Comparison of ENCODE assay signal across 8 mouse cellular contexts in genomic region chr9:54981291-54982191, GRCm38 (mm10). TPM values are rescaled to one million over a fixed set of nuclear protein-coding genes. Genes with fewer than 3 reads are reported as not detected.
DNase-seq lines count a peak whose midpoint lies in the region; ATAC-seq and TF ChIP-seq lines count a peak whose summit lies in the region.

No protein-coding gene starts in this region.

- DNase-seq in kidney, adult 11 months: peak; percentile 9
- DNase-seq in kidney, adult 18-20 months: no peak
- peak; percentile 2 for DNase-seq in adrenal gland, adult 8-10 months
- peak; percentile 10 for DNase-seq in lung, adult 2 months
- no peak for DNase-seq in right cerebral cortex, postnatal 36 days (ENCODE audit: low spot score in 2 of 2)

- H3K27ac ChIP-seq in forebrain, embryonic 13.5 days: no peak overlapping the region
- H3K27ac ChIP-seq in intestine, postnatal 0 days (ENCODE audit: low read depth, low read length): no peak overlapping the region
- H3K27ac ChIP-seq in olfactory bulb, adult 2 months (ENCODE audit: insufficient read depth, low read depth, low read length): no peak overlapping the region

- no peak for TF ChIP-seq POLR2A in lung, adult 2 months (IDR thresholded peaks at IDR 0.05; ENCODE audit: borderline replicate concordance, extremely low read depth, low read depth, low read length)
- TF ChIP-seq POLR2A in olfactory bulb, adult 2 months (IDR thresholded peaks at IDR 0.05; ENCODE audit: insufficient read depth, low read depth, low read length): no peak

- H3K4me3 ChIP-seq in forebrain, embryonic 13.5 days: peak overlapping the region; percentile 65
- peak overlapping the region; percentile 63 for H3K4me3 ChIP-seq in intestine, postnatal 0 days (ENCODE audit: low read depth, low read length)
- peak overlapping the region; percentile 33 for H3K4me3 ChIP-seq in lung, adult 2 months (replicated peaks; ENCODE audit: extremely low read depth, low read depth, low read length)
- peak overlapping the region; percentile 57 for H3K4me3 ChIP-seq in olfactory bulb, adult 2 months (ENCODE audit: insufficient read depth, low read depth, low read length)

- H3K4me1 ChIP-seq in forebrain, embryonic 13.5 days: peaks cover 12% of the 10 kb centered on the region
- no peaks in the 10 kb centered on the region for H3K4me1 ChIP-seq in intestine, postnatal 0 days (replicated peaks; ENCODE audit: control insufficient read depth, insufficient read depth, low read length)
- H3K4me1 ChIP-seq in lung, adult 2 months (ENCODE audit: control insufficient read depth, insufficient read depth, low read length): peaks cover 8% of the 10 kb centered on the region
- H3K4me1 ChIP-seq in olfactory bulb, adult 2 months (ENCODE audit: control insufficient read depth, insufficient read depth, low read length): peaks cover 10% of the 10 kb centered on the region

- no peak for TF ChIP-seq CTCF in intestine, postnatal 0 days (IDR thresholded peaks at IDR 0.05; ENCODE audit: low read depth)
- TF ChIP-seq CTCF in lung, adult 2 months (IDR thresholded peaks at IDR 0.05; ENCODE audit: insufficient read depth, low read length): no peak
- TF ChIP-seq CTCF in olfactory bulb, adult 2 months (IDR thresholded peaks at IDR 0.05; ENCODE audit: insufficient read depth, low read depth, low read length): no peak

- H3K27me3 ChIP-seq in forebrain, embryonic 13.5 days: peaks cover 51% of the 10 kb centered on the region
- peaks cover 42% of the 10 kb centered on the region for H3K27me3 ChIP-seq in intestine, postnatal 0 days (replicated peaks; ENCODE audit: control insufficient read depth, insufficient read depth, low read length)

- ATAC-seq in forebrain, embryonic 13.5 days: peak; percentile 87
- ATAC-seq in intestine, postnatal 0 days: peak; percentile 66

- H3K36me3 ChIP-seq in forebrain, embryonic 13.5 days (ENCODE audit: poor library complexity, severe bottlenecking): no peaks in the 10 kb centered on the region
- H3K36me3 ChIP-seq in intestine, postnatal 0 days (ENCODE audit: control insufficient read depth, insufficient read depth): no peaks in the 10 kb centered on the region

- H3K9ac ChIP-seq in forebrain, embryonic 13.5 days: peak overlapping the region; percentile 68
- peak overlapping the region; percentile 37; the same call in 1 of the 2 replicates for H3K9ac ChIP-seq in intestine, postnatal 0 days (ENCODE audit: low read depth, low read length)

- no peaks in the 10 kb centered on the region for H3K9me3 ChIP-seq in forebrain, embryonic 13.5 days (replicated peaks)
- no peaks in the 10 kb centered on the region for H3K9me3 ChIP-seq in intestine, postnatal 0 days (ENCODE audit: control insufficient read depth)

- under 1% methylated on average over 70 of the region's 85 CpGs for WGBS in forebrain, embryonic 13.5 days
- whole genome bisulfite sequencing in intestine, postnatal 0 days: under 1% methylated on average over 84 of the region's 85 CpGs
- 1% methylated on average over 84 of the region's 85 CpGs for WGBS in lung, adult 2 months
- WGBS in olfactory bulb, adult 2 months: 1% methylated on average over 85 of the region's 85 CpGs

- peak overlapping the region; percentile 88 for H3K4me2 ChIP-seq in forebrain, embryonic 13.5 days
- peak overlapping the region; percentile 99 for H3K4me2 ChIP-seq in intestine, postnatal 0 days (replicated peaks; ENCODE audit: low read depth)

RNA-seq across cellular contexts. Expression of gene Chrna5, which starts 0.9 kb away (rescaled TPM):
- 1 to 10 TPM in 3 of 4 experiments, under 1 TPM in 1; 0.77 to 1.5 (median 1.2) TPM for total RNA-seq in adrenal gland, adult 8-10 months (2022)
- 0.31 and 0.74 TPM in 2 replicates for polyA plus RNA-seq in forebrain, embryonic 13.5 days (2015; fragmentation: Nextera tagmentation; extraction: Ambion mirVana)
- 1.0 and 1.3 TPM in 2 replicates for polyA plus RNA-seq in intestine, postnatal 0 days (2015; fragmentation: Nextera tagmentation; extraction: Ambion mirVana)
- not detected in 2 replicates for polyA plus RNA-seq in lung, adult 2 months (2012; rRNA removed)
- not detected in 2 replicates for polyA plus RNA-seq in olfactory bulb, adult 2 months (2012; ENCODE audit: insufficient read depth, insufficient read length, low replicate concordance, missing spikeins)

RNA-seq across cellular contexts. Expression of gene AY074887, which starts 30.7 kb away (rescaled TPM):
- total RNA-seq in adrenal gland, adult 8-10 months (2022): not detected
- polyA plus RNA-seq in forebrain, embryonic 13.5 days (2015; fragmentation: Nextera tagmentation; extraction: Ambion mirVana): 1.1 and 1.2 TPM in 2 replicates
- polyA plus RNA-seq in intestine, postnatal 0 days (2015; fragmentation: Nextera tagmentation; extraction: Ambion mirVana): 0.41 and 0.47 TPM in 2 replicates
- not detected in 2 replicates for polyA plus RNA-seq in lung, adult 2 months (2012; rRNA removed)
- polyA plus RNA-seq in olfactory bulb, adult 2 months (2012; ENCODE audit: insufficient read depth, insufficient read length, low replicate concordance, missing spikeins): not detected in 2 replicates

RNA-seq across cellular contexts. Expression of gene Psma4, which starts 31.0 kb away (rescaled TPM):
- 100 to 1,000 TPM; 144 to 175 (median 159) TPM for total RNA-seq in adrenal gland, adult 8-10 months (2022)
- 314 and 317 TPM in 2 replicates for polyA plus RNA-seq in forebrain, embryonic 13.5 days (2015; fragmentation: Nextera tagmentation; extraction: Ambion mirVana)
- 239 and 257 TPM in 2 replicates for polyA plus RNA-seq in intestine, postnatal 0 days (2015; fragmentation: Nextera tagmentation; extraction: Ambion mirVana)
- polyA plus RNA-seq in lung, adult 2 months (2012; rRNA removed): 29.5 and 52.0 TPM in 2 replicates
- polyA plus RNA-seq in olfactory bulb, adult 2 months (2012; ENCODE audit: insufficient read depth, insufficient read length, low replicate concordance, missing spikeins): not detected in 2 replicates

RNA-seq across cellular contexts. Expression of gene Chrna3, which starts 44.8 kb away (rescaled TPM):
- 10 to 100 TPM; 15.0 to 38.6 (median 22.9) TPM for total RNA-seq in adrenal gland, adult 8-10 months (2022)
- 4.5 and 5.6 TPM in 2 replicates for polyA plus RNA-seq in forebrain, embryonic 13.5 days (2015; fragmentation: Nextera tagmentation; extraction: Ambion mirVana)
- 5.3 and 5.4 TPM in 2 replicates for polyA plus RNA-seq in intestine, postnatal 0 days (2015; fragmentation: Nextera tagmentation; extraction: Ambion mirVana)
- polyA plus RNA-seq in lung, adult 2 months (2012; rRNA removed): 0.10 and 0.11 TPM in 2 replicates
- polyA plus RNA-seq in olfactory bulb, adult 2 months (2012; ENCODE audit: insufficient read depth, insufficient read length, low replicate concordance, missing spikeins): not detected in 2 replicates

Comparison
In these comparisons a context has a peak if more than half of its experiments do, and no peak if none do; other contexts are left out.
1. DNase-seq: peak in kidney, adult 11 months (single experiment), adrenal gland, adult 8-10 months (single experiment) and lung, adult 2 months (single experiment); none in kidney, adult 18-20 months (single experiment) and right cerebral cortex, postnatal 36 days (0 of 2).
2. RNA of gene Psma4, which starts 31.0 kb away (polyA plus RNA-seq): 314 to 317 TPM in forebrain, embryonic 13.5 days, 239 to 257 TPM in intestine, postnatal 0 days and 29.5 to 52.0 TPM in lung, adult 2 months; not detected in olfactory bulb, adult 2 months; every median in the first group is over 10 times any median in the second.
3. Peak in every context shown above with its lines, with median percentiles within 50 percentile points of each other: H3K4me3 ChIP-seq.